Mouse (Mus musculus): ENCODE results near the gene Rgs21. TPM values are rescaled to one million over a fixed set of nuclear protein-coding genes. Genes with fewer than 3 reads are reported as not detected.

Gene Rgs21
- polyA plus RNA-seq (2015; fragmentation: Nextera tagmentation; extraction: Ambion mirVana), result not detected in 2 replicates

GRCm38 (mm10) chr1:144567567-144567966 is at the start of gene Rgs21:
Gene Rgs21, minus strand, starts transcription at chr1:144567667.

Other genes with a start within 250 kb of the Rgs21 start
- 25.8 and 30.0 TPM in 2 replicates for gene Rgs18, start 207.8 kb upstream of the Rgs21 start, polyA plus RNA-seq (2015; fragmentation: Nextera tagmentation; extraction: Ambion mirVana)

All from spleen, postnatal 0 days (tissue).